Mouse (Mus musculus) gastrocnemius, postnatal 36 days (tissue): ENCODE measurements around the gene Srpk2. TPM values are rescaled to one million over a fixed set of nuclear protein-coding genes. Genes with fewer than 3 reads are reported as not detected.
"Not testable (repeated sequence)": the region's sequence is repeated elsewhere in the genome, so short reads cannot be mapped to it uniquely, and the experiment has no call there.

Experiments
- DNase-seq, 2 experiments: peaks; one replicate each; pipeline ENCODE4 v3.0.0; 2022
- intact Hi-C: fragments of 180-260 bp; cut with DNase I; formaldehyde crosslinking; loops from one replicate; pipeline ENCODE4 v1.15.1; 2025
- total RNA-seq, 2 experiments: library from RNA; stranded (reverse); gene quantifications; 2 replicates each; pipeline ENCODE4 v1.2.3; 2021

The Srpk2 gene
- total RNA-seq, 2 experiments from 2014 or later: 22.2 to 30.2 TPM

DNA sequence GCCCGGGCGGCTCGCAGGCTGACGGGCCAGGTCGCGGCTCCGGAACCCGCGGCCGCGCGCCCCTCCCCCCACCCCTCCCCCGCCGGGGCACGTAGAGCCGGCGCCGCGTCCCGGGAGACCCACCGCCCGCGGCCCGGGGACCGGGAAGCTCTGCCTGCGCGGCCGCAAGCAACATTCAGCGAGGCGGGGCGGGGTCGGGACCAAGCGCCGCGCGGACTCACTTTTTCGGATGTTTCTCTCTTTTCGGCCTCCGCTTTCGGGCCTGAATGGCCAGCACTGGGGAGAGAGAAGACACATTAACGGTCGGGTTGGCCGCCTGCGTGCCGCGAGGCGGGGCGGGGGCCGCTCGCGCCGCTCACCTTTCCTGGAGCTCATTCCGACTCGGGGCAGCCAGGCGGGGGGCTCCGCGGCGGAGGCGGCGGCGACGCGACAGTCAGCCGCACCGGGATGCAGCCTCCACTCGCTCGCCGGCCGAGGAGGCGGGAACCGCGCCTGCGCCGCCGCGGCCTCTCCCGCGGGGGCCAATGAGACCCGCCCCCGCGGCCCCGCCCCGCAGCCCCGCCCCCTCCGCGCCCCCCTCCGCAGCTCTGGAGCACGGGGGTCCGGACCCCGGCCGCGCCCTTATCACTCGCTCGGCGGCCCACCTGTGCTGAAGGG, 8.8 kb downstream of the Srpk2 start:
- peak; percentile 9 to 36 for DNase-seq
- intact Hi-C loops: no loop called here

DNA sequence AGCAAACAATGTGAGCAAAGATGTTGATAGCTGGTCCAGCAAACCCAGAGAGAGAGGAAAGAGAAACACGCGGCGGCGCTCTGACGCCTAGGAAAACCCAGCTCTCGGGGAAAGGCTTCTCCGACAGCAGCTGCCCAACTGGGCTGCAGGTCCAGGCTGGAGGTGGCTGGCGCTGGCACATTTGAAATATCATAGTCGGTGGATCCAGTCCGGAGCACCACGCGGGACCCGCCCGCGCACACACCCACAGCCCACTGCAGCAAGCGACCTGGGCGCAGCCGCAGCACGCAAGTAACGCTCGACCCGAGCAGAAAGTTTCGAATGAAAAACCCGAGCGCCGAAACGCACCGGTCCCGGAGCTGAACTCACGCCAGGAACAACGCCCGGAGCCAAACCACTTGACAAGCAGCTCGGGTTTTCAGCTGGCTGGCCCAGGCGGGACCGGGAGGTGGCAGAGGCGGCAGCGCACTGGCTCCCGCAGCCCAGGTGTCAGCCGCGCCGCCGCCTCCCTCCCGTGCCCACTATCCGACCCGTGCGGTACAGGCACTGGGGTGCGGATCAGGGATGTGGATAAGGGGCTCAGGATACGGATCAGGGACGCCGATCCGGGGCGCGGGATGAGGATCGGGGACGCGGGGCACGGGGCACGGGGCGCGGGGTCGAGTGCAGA, 9.5 kb downstream of the Srpk2 start:
- intact Hi-C loops: no loop called here
- DNase-seq: peak; percentile 61 to 63

DNA sequence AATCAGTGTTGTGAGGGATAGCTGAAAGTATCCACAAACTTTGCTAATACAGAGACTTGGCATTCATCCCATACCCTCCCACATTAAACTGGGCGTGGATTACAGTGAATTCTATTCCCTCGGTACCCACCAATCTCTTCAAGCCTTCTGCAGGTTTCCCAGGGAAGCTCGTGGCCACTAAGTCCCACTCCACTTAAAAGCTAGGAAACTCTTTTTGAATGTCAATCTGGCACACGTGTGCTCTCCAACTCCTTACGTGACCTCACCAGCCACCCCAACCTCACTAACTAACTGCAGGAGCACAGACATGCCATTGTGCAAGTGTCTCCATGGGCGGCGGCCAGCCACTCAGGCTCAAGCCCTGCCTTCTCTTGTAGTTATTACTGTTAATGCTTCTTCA, 12.3 kb downstream of the Srpk2 start:
- no peak for DNase-seq

DNA sequence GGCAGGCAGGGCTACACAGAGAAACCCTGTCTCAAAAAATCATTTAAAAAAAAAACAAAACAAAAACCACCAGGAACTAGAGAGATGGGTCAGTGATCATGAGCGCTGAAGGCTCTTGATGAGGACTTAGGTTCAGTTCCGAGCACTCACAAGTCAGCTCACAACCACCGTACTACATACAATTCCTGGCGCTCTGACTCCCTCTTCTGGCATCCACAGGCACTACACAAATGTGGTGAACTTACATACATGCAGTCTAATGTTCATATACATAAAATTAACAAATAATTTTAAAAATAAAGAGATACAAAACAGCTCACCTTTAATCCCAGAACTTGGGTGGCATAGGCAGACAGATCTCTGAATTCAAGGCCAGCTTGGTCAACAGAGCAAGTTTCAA, 13.5 kb downstream of the Srpk2 start:
- intact Hi-C loops: no loop called here
- DNase-seq: no peak

More for the DNA sequence above, 12.3 kb downstream of the Srpk2 start:
- intact Hi-C loops: no loop called here

DNA sequence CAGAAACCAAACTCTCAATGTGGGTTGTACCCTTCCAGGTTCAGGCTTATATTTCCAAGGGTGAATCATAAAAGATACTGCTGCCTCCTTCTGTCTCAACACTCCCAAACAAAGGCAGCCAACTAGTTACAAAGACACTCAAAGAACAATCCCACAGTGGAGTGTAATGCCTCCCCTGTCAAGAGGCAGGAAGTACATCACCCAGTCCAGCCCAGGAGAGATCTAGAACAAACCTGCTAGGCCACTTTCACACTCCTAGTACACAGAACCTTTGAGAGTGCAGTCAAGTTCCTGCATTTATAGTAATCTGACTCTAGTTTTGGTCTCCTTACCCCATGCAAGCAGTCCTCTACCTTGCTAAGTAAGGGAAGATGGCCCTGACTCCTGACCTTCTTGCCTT, 18.5 kb downstream of the Srpk2 start:
- intact Hi-C loops: no loop called here
- no peak for DNase-seq

DNA sequence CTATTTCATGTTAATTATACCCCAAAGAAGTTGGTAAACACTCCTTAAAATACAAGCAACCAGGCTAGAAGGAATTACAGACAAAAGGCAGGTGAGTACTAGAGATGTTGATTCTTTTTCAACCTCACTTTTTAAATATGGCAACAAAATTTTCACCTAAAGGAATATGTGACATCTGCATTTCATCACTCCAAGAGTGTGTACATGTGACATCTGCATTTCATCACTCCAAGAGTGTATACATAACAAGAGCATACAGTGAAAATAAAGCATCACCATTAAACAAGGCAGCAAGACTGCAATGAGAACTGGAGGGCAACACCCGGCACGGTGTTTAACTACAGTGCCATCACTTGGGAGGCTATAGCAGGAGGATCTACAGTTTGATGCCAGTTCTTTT, 23.2 kb downstream of the Srpk2 start:
- DNase-seq: no peak
- intact Hi-C loops: no loop called here

DNA sequence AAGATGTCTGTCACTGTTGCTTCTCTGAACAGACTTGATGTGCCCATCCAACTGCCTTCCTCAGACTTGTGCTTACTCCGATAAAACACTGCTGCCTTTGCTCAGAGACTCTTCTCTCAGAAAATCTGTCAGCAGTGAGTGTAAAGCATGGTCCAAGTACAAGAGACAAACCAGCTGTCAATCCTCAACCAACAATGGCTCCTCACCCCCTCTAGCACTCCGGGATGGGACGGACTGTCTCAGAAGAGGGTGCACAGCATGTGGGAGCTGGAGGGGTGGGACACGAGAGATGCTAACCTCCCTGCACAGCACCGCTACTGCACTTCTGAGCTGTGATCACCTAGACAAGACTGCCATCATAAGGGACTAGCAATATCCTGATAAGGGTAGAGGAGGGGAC, 26.4 kb downstream of the Srpk2 start:
- intact Hi-C loops: no loop called here

DNA sequence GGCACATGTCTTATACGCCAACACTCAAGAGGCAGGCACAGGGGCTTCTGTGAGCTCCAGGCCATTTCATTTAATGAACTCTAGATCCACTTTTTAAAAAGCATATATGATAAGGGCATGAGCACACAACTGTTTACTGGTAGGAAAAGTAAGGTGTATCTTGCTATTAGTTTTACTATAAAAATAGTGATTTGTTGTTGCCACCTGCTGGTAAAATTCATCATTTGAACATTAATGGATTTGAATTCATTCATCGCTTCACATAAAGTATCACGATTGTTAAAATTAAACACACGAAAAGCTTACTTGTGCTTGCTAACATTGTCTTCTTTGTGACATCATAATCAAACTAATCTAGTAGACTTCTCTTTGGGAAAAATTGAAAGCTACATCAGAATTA, 27.8 kb downstream of the Srpk2 start:
- intact Hi-C loops: no loop called here
- DNase-seq: no peak

More for the DNA sequence above, 26.4 kb downstream of the Srpk2 start:
- DNase-seq: no peak

DNA sequence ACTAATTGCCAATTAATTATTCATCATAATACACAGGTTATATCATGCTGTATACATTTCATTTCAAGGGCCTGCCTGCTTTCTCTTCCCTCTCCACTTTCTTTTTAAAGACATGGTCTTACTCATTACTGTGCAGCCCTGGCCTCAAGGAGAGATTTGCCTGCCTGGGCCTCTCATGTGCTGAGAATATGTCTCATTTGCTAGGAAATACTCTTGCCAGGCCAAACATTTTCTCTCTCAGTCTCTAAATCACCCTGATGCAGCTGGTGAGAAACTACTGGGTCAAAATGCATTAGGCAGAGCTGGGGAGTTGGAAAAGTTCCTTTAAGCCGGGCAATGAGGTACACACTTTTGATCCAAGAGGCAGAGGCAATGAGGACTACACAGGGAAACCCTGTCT, 29.4 kb downstream of the Srpk2 start:
- DNase-seq: no peak
- intact Hi-C loops: no loop called here

DNA sequence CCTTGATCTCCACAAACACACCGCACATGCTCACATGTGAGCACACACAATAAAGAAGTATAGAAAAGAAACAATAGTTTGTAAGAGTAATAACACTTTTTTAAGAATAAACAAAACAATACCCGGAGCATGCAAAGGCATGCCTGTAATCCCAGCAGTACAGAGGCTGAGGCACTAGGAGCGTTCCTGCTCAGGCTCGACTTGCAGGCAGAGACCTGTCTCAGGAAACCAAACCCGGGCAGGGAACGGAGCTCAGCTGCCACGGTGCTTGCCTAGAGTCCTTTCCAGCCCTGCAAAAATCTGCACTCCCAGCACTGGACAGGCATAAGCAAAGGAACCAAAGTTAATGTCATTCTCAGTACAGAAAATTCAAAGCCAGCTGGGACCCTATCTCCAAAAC, 32.1 kb downstream of the Srpk2 start:
- intact Hi-C loops: no loop called here

DNA sequence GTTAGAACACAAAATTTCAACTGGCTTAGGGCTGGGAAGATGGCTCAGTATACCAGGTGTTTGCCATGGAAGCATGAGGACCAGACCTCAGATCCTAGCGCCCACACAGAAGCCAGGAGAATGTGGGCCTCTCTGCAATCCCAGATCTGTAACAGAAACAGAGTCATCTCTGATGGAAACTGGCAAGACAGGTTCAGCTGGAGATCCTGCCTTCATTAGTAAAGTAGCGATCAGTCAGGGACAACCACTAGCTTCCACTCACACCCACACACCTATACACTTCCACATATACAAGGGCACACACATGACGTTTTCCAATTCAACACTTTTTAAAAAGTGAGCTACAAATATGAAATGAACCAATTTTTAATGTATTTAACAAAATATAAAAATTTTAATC, 32.6 kb downstream of the Srpk2 start:
- intact Hi-C loops: no loop called here
- DNase-seq: no peak

More for the DNA sequence above, 32.1 kb downstream of the Srpk2 start:
- no peak for DNase-seq

DNA sequence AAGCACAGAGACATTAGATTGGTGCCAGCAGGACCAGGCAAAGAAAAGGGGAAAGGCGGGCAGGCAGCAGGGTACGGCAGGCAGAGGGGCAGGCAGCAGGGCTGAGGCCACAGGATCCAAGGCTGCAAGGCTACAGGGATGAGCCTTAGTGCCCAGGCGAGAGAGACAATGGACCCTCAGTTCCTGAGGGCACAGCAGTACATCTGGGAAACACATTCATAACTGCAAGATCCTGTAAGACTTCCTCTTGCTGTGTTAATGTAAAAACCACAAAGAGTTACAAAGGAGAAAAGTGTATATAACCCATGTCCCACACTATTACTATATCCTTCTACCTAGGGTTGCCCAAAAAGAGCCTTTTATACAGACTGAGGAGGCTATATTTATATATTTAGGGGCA, 33.9 kb downstream of the Srpk2 start:
- no peak for DNase-seq

DNA sequence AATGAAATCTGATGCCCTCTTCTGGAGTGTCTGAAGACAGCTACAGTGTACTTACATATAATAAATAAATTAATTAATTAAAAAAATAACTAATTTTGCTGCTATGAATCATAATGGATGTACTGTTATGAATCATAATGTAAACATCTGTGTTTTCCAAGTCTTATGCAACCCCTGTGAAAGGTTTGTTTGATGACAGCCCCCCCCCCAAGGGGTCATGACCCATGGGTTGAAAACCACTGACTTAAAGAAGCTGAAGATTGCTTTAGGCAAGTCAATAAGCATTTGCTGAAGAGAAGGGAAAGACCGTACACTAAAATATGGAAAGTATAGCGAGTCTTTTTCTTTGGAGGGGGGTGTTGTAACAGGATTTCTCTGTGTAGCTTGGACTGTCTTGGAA, 35.2 kb downstream of the Srpk2 start:
- intact Hi-C loops: no loop called here
- DNase-seq: no peak

More for the DNA sequence above, 33.9 kb downstream of the Srpk2 start:
- intact Hi-C loops: no loop called here

DNA sequence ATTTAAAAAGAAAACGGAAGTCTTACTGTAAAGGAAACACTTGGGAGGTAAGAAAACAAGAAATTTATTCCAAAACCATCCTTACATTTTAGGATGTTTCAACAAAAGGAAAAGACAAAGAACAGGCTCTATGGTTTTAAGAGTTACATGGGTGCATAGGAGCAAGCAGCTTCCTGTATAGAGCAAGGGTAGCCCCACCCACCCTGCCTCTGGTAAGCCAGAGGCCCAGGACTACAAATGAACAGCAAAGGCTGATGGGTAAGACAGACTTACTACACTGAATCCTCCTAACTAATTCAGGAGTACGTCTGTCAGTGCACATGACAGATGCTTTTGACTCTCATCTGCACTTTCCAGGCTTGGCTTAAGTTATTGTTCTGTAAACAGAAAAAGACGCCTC, 38.7 kb downstream of the Srpk2 start:
- DNase-seq: no peak
- intact Hi-C loops: no loop called here

DNA sequence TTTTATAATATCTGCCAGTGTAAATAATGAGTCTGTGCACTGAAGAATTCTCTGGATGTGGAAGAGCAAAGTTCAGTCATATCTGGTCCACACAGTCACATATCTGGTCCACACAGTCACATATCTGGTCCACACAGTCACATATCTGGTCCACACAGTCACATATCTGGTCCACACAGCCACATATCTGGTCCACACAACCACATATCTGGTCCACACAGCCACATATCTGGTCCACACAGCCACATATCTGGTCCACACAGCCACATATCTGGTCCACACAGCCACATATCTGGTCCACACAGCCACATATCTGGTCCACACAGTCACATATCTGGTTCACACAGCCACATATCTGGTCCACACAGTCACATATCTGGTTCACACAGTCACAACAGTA, 45.2 kb downstream of the Srpk2 start:
- intact Hi-C loops: not testable (repeated sequence)

DNA sequence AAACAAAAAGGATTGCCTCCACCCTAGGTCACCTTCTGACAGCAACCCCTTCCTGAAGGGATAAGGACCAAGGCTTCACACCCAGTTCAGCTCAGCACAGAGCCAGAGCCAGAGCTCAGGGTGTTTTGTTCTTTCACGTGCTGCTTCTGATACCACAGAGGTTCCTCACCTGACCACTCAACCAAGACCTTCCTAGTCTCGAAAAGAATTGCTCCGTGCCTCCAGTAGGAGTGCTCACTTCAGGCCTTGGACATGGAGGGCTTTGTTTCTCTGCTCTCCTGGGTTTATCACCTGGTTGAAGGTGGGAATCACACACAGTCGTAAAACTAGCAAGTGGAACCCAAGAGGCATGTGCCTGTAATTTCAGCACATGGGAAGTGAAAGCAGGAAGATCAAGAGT, 46.4 kb downstream of the Srpk2 start:
- intact Hi-C loops: no loop called here
- DNase-seq: no peak

More for the DNA sequence above, 45.2 kb downstream of the Srpk2 start:
- DNase-seq: not testable (repeated sequence)

DNA sequence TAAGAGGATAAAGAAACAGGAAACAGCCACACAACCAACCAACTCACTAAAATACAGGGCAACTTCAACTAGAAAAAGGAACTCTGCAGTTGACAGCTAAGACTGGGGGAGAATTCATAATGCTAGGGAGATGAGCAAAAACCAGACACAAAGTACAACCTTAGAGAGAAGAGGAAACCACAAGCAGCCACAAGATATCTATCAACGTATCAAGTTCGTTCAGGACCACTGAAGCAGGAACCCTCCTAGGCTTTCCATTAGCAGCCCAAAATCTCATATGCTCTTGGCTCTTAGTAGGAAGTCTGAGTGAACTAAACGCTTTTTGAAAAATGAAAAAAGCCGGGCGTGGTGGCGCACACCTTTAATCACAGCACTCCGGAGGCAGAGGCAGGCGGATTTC, 47.1 kb downstream of the Srpk2 start:
- no peak for DNase-seq
- intact Hi-C loops: no loop called here

DNA sequence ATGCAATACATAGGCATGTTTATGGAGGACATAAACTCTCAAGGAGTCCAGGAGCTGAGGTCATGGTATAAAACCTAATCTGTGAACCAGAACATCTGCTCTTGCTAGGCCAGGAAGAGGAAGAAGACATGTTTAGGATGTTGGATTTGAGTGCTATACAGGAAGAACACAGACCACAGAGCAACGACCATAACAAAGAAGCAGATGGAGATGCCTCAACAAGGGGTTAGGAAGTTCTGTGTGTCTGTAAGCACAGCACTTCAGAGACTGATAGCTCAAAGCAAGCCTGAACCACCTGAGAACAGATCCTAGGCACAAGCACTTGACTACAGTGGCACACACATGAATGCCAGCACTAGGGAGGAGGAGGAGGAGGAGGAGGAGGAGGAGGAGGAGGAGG, 52.9 kb downstream of the Srpk2 start:
- no peak for DNase-seq
- intact Hi-C loops: no loop called here

DNA sequence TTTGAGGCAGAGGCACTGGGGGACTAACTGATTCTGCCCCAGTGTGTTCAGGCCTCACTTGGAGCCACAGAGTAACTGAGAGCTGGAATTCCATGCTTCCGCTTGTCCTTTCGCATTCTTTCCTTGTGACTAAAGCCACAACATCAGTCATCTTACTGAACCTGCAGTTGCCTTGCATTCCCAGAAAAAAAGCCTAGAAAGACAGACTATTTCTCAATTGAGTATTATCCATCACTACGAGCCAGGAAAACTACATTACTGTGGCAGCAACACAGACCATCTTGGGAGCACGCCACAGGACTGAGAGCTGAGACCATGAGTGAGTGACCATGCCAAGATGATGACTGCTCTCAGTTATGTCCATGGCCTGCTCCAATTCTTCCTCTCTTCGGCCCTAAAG, 57.2 kb downstream of the Srpk2 start:
- intact Hi-C loops: no loop called here
- peak in 1 of 2 experiments; percentile 20 for DNase-seq

DNA sequence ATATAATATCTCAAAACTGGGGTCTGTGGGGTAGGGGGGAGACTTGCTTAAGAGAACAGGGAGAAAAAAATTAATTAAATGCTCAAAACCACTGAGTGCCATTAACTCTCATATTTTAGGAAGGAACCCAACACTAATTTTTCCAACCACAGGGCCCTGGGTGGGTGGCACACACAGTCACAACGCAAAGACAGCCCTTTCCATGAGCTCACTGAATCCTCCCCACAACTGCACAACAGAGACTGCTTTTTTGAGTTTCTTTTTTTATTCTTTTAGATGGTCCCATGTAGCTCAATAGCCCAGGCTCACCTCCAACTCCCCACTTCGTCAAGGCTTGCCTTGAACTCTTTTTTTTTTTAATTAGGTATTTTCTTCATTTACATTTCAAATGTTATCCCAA, 58.2 kb downstream of the Srpk2 start:
- no peak for DNase-seq
- intact Hi-C loops: no loop called here

DNA sequence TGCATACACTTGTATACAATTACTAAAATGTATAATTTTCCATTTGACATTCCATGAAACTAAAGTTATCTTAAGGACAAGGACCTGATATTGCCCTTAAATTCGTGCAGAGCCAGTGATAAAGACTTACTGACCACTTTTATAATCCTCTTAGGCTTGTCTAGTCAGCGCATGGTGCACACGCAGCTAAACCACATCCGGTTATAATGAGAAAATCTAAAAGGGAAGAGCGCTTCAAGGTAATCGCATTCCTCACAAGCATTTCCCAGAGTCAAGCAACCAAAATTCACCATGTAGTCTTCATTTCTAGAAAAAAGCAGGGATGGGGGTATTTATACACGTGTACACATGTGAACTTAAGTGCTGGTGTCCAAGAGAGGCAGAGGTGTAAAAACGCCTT, 63.8 kb downstream of the Srpk2 start:
- intact Hi-C loops: no loop called here
- DNase-seq: no peak

DNA sequence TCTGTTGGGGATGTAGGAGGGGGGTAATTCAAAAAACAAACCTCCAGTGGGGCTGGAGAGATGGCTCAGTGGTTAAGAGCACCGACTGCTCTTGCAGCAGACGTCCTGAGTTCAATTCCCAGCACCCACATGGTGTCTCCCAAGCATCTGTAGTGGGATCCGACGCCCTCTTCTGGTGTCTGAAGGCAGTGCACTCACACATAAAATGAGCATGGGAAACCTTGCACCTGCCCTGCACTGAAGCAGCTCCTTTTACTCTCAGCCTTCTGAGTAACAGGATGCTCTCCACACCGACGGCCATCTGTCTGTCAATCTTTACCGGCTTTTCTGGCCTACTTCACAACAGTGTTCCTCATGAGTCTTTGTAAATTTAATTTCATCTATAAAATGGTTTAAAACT, 65.8 kb downstream of the Srpk2 start:
- intact Hi-C loops: no loop called here
- DNase-seq: no peak

DNA sequence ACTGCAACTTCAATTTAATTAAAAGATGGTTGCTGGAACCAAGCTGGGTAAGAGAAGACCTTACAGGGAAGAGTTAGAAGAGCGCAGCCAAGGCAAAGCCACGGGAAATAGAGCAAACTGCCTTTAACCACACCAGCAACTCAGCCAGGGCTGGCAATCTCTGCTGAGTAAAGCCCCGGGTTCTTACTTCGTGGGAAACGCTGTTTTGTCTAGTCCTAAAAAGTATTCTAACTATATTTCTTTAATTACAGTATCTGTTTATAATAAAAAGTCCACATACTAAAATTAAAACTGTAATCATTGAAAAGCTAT, 67.4 kb downstream of the Srpk2 start:
- no peak for DNase-seq
- intact Hi-C loops: no loop called here
